Mouse (Mus musculus) left cerebral cortex, adult 18-20 months (tissue): Measurements from ENCODE around the gene Gm17018. TPM values are rescaled to one million over a fixed set of nuclear protein-coding genes. Genes with fewer than 3 reads are reported as not detected.
A peak's percentile ranks its signal among the peaks of the same experiment; 100 is the strongest.
"Not testable (repeated sequence)": the region's sequence is repeated elsewhere in the genome, so short reads cannot be mapped to it uniquely, and the experiment has no call there.

Experiments used
- DNase-seq, 2 experiments: peaks; one replicate each; pipeline ENCODE4 v3.0.0; 2021 to 2022; ENCODE audit warnings: low spot score in 2 of 2, mixed read lengths in 1 of 2
- total RNA-seq, 2 experiments: library from RNA; stranded (reverse); gene quantifications; 2 replicates each; pipeline ENCODE4 v1.2.3; 2021

The Gm17018 gene
- total RNA-seq, 2 experiments from 2014 or later: 69.3 to 74.5 TPM

GRCm38 (mm10) chr19:45548196-45548595 is 12.2 kb upstream of the Gm17018 start:
- DNase-seq: not testable (repeated sequence)

DNA sequence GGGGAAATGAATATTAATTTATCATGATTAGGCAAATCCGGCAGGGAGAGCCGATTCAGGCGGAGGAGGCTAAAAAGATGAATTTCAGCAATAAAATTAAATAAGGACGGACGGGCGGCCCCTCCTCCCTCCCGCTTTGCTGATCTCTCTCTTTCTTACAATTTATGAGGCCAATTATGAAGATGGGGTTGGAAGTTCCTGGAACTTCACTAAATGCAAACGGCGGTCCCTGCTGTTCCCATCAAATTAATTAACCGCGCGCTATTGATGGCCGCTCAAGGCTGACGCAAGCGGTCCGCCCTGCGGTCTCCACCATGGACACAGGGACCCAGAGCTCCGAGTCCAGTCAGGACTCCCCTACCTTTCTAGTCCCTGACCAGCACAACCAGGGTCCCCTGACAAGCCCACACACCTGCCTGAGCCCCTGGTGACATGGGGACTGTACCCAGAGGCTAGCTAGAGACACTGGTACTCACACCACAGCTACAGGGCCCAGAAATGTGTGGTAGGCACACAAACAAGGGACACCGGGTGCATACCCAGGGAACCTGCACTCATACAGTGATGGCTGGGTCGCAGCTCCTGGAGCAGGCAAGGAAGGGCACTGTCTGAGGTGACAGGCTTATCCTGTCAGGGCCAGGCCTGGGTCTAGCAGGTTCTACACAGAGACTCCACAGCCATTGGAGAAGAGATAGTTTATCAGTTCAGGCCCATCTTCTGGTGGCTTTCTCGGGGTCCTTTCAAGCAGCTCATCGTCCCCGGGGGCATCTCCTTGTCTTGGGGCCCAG is 11.1 kb upstream of the Gm17018 start:
- no peak for DNase-seq

GRCm38 (mm10) chr19:45549948-45550347 is 10.5 kb upstream of the Gm17018 start:
- no peak for DNase-seq

DNA sequence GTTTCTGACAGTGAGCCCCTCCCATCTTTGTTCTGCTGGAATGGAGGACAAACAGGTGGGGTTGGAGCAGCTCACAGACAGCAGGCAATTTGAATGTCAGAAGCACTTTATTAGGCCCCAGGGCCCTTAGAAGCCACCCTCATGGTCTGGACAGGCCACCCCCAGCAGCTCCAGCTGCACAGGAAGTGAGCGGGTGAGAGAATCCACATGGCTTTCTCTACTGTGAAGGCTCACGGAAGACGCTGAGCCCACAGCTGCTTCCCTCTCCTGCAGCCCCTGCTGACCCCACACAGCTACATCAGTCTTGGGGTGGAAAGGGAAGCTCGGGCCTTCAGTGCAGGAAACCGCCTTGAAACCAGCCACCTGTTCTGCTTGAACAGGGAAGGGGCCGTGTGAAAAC is 8.2 kb upstream of the Gm17018 start:
- no peak for DNase-seq

DNA sequence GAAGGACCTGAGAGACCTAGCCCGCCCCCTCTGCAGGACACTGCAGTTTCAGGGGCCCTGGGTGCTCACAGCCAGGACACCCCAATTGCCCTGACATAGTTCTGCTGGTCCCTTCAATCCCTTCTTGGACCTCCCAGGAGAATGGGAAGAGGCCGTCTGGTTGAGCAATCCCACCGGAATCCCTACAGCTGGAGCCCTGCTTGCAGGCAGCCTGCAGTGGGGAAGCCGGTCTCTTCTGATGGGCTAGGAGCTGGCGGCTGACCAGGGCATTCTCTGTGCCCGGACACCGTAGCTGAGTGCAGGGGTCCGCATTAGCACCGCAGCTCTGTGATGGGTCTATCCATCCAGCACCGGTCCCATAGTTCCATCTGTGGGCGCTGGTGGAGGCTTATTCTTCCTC is 6.3 kb upstream of the Gm17018 start:
- no peak for DNase-seq

DNA sequence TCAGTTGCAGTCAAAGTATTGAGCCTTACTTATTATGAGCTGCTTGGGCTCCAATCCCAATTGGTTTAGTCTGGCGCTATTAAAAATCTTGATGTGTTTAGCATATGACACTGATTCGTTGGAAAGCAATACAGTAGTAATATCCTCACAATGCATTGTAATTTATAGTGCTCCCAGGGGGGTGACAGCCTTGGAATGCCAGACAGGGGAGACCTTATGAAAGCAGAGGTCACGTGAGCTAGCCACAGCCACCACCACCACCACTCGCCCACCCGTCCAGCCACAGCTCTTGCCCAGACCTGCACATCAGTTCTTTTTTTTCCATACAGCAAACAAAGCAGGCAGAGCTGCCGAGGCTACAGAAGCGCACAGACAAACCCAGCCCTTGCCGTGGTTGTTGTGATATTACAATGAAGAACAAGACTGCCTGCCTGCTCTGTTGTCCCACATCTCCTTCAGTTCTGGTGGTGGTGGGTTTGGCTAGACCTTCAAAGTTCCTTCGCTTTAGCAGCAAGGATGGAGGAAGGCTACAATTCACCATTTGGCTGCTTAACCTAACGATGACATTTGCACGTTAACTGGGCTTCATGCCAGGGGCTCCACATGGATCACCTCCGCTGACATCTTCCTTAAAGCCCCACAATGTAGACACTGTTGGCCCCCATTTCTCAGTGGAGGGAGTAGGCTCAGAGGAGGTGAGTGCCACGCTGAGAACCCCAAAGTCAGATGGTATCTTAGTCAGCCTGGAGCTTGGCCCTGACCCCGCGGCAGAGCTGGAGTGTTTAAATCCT is 5.7 kb downstream of the Gm17018 start:
- no peak for DNase-seq

- no peak for DNase-seq
Observed at GRCm38 (mm10) chr19:45567367-45567766, 7.0 kb downstream of the Gm17018 start.

DNA sequence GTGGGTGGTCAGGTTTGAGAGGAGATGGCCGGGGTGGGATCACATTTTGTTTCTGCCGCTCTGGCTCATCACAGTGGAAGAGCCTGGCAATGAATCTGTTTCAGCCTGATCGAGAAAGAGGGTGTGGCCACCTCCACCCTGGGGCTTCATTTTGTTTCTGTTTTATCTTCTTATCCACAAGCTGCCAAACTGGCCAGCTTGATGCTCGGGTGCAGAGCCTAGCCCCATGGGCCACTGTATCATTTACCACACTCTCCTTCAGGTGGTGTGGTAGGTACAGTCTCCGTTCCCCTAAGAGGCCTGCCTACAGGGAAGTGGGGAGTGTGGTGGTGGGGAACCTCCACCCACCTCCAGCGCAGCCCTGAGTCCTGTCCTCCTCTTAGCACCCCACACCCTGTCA is 12.6 kb downstream of the Gm17018 start:
- no peak for DNase-seq

GRCm38 (mm10) chr19:45573861-45574267 is 13.4 kb downstream of the Gm17018 start:
- DNase-seq: peak; percentile 75 to 78

GRCm38 (mm10) chr19:45574339-45574898 is 14.0 kb downstream of the Gm17018 start:
- DNase-seq: no peak

- no peak for DNase-seq
Observed at GRCm38 (mm10) chr19:45574941-45575631, 14.7 kb downstream of the Gm17018 start.

GRCm38 (mm10) chr19:45575632-45576001 is 15.2 kb downstream of the Gm17018 start:
- DNase-seq: no peak

DNA sequence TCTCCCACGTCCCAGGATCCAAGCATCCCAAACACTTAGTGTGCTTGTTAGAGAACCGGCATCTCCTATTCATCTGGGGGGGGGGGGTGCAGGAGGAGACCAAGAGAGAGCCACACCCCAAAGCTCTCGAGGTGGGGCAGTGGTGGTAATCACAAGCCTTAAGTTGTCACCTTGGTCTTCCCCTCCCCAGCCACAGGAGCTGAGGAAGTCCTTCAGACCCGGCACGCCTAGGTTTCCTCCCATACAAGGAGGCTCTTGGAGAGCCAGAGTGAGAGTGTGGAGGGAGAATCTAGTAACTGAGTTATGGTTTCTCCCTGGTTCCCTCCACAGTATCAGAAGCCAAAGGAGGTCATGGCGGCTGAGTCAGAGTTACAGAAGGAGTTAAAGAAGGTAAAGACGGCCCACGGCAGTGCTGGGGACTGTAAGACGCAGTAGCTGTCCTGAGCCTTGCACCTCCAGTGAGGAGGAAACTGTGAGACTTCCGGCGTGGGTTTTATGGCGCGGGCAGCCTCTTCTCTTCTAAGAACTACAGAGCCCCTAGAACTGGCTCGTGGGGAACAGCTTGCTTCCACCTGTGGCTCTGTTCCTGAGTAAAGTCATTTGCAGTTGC is 16.8 kb downstream of the Gm17018 start:
- no peak for DNase-seq

- DNase-seq: no peak
Observed at GRCm38 (mm10) chr19:45578976-45579375, 18.6 kb downstream of the Gm17018 start.

- DNase-seq: no peak
Observed at GRCm38 (mm10) chr19:45579416-45579815, 19.0 kb downstream of the Gm17018 start.

- DNase-seq: no peak
Observed at GRCm38 (mm10) chr19:45580235-45580634, 19.8 kb downstream of the Gm17018 start.

- no peak for DNase-seq
Observed at GRCm38 (mm10) chr19:45581257-45581656, 20.8 kb downstream of the Gm17018 start.

GRCm38 (mm10) chr19:45582161-45582560 is 21.7 kb downstream of the Gm17018 start:
- no peak for DNase-seq

- DNase-seq: no peak
Observed at GRCm38 (mm10) chr19:45583136-45583535, 22.7 kb downstream of the Gm17018 start.

DNA sequence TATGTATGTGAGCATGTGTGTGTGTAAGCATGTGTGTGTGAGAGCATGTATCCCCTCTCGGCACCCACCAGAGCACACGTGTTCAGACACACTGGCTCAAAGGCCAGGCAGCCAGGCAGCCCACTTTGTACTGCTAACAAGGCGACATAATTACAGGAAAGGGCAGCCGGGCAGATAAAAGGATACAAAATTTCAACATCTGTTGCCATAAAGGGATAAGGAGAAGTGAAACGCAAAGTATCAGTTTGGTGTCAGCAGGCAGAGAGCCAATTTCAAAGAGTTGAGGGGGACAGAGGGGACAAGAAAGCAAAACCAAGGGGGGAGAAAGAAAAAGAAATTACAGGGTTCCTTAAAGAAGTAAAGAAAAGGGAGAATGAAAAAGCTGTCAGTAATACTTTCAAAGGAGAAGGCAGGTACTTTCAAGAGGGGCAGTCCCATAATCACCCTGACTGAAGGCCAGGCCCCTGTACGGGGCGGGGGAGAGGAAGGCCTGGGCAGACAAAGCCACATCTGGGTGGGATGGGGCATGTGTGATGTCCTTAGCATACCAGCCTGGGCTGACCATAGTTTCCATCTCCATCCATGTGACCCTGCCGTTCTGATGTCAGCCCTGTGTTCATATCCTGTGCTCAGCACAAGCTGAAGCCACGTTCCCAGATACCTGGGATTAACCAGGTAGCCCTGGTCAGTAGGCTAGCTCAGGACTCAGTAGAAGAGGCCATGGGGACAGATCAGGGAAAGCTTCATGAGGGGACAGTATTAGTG is 24.6 kb downstream of the Gm17018 start:
- DNase-seq: no peak
